Mouse (Mus musculus): ENCODE data around the gene Gtf2f2. TPM values are rescaled to one million over a fixed set of nuclear protein-coding genes. Genes with fewer than 3 reads are reported as not detected.

Gene Gtf2f2
- polyA plus RNA-seq, 1 experiment from 2014 or later = 44.3 TPM

GRCm38 (mm10) chr14:75847669-75848068 lies 163.0 kb downstream of the Gtf2f2 start:
- no peak overlapping the region for H3K9ac ChIP-seq (replicated peaks; ENCODE audit: low read length)
- ATAC-seq (ENCODE audit: low FRiP score, low TSS enrichment) (no peak), DNase-seq (no peak)
- WGBS = 92% methylated on average over 4 of the region's 4 CpGs
- H3K27me3 ChIP-seq (ENCODE audit: control insufficient read depth, insufficient read depth, low read length) = no peaks in the 10 kb centered on the region
- no peak overlapping the region for H3K27ac ChIP-seq (replicated peaks; ENCODE audit: low read depth, low read length)
- no peaks in the 10 kb centered on the region for H3K9me3 ChIP-seq (ENCODE audit: control insufficient read depth, low read length)
- no peak overlapping the region for H3K4me2 ChIP-seq (ENCODE audit: low read length)
- no peak overlapping the region for H3K4me3 ChIP-seq (replicated peaks; ENCODE audit: low read depth, low read length)
- H3K36me3 ChIP-seq (ENCODE audit: control insufficient read depth, insufficient read depth, low read length) = peaks cover 46% of the 10 kb centered on the region
- H3K4me1 ChIP-seq (ENCODE audit: control insufficient read depth, insufficient read depth, low read length) = peaks cover 7% of the 10 kb centered on the region; the same call in 1 of the 2 replicates

Other genes with a start within 250 kb of the Gtf2f2 start
- 13.4 and 15.6 TPM in 2 replicates for gene Slc25a30, start 223.8 kb downstream of the Gtf2f2 start, polyA plus RNA-seq (2014; fragmentation: Nextera tagmentation; extraction: Ambion mirVana)
- gene Tpt1, start 165.8 kb downstream of the Gtf2f2 start, polyA plus RNA-seq (2014; fragmentation: Nextera tagmentation; extraction: Ambion mirVana) = 851 and 883 TPM in 2 replicates
- 10.0 and 10.9 TPM in 2 replicates for gene Kctd4, start 55.9 kb downstream of the Gtf2f2 start, polyA plus RNA-seq (2014; fragmentation: Nextera tagmentation; extraction: Ambion mirVana)
- gene Gpalpp1, start 99.9 kb upstream of the Gtf2f2 start, polyA plus RNA-seq (2014; fragmentation: Nextera tagmentation; extraction: Ambion mirVana) = 10.3 and 16.2 TPM in 2 replicates
- 12.3 and 14.2 TPM in 2 replicates for gene Nufip1, start 100.0 kb upstream of the Gtf2f2 start, polyA plus RNA-seq (2014; fragmentation: Nextera tagmentation; extraction: Ambion mirVana)

Measured in midbrain, embryonic 14.5 days (tissue).